Mouse (Mus musculus) Patski (cell line): ENCODE measurements at regions not wholly inside any gene's neighbourhood (a gene's known extent, or its start where the extent isn't known, plus 50 kb on each side); places are given as distances from the start of the nearest gene placed in this dataset.

Experiments used
- ATAC-seq: fragments of 100-300 bp; one replicate; pipeline ENCODE4 v1.8.0; 2021
- CTCF ChIA-PET: fragments of 350-600 bp; sonication (Branson Sonifier 250); formaldehyde crosslinking; loops from one replicate; lab custom pipeline; 2022; ENCODE audit warnings: inconsistent platforms; lab: Charles Lee
- POLR2A ChIA-PET: fragments of 350-600 bp; sonication (Branson Sonifier 250); formaldehyde crosslinking; loops from one replicate; lab custom pipeline; 2022; ENCODE audit warnings: antibody characterized with exemption, inconsistent platforms; lab: Charles Lee
- DNase-seq: peaks from one replicate; pipeline ENCODE4 v3.0.0-alpha.2; 2011; ENCODE audit warnings: low read depth, low spot score
- H3K27me3 ChIP-seq: fragments of 371-371 bp; one replicate; pipeline ENCODE4 v1.5.1; 2021
- CTCF ChIP-seq: fragments of 100-300 bp; IDR thresholded peaks from one replicate; pipeline ENCODE4 v1.5.1; 2021
- in situ Hi-C: fragments of 300-500 bp; cut with MboI; formaldehyde crosslinking; loops from 3 replicates; pipeline ENCODE4 v1.11.1; 2018; ENCODE audit warnings: low pct_unique_long_range_greater_than_20kb, mixed read lengths

DNA sequence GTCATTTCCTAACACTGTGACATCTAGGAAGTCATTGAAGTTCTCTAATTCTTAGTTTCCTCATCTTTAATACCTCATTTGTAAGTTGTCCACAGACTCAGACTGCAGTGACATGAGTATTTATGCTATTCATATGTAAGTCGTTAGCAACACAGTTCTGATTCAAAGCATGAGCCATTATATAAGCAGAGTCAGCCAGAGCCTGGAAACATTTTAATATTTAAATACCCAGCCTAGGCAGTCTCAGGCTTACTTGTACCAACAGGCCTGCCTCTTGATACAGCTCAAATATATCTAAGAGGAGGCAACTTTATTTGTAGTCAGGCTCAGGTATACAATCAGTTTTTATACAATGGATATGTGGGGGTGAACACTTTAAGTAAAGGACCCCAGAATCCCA is 534.8 kb upstream of the Gm26657 start:
- no peaks in the 10 kb centered on the region for H3K27me3 ChIP-seq
- DNase-seq = no peak
- ChIA-PET CTCF (no interaction called here), POLR2A (no interaction called here)
- ATAC-seq = no peak
- no peak for TF ChIP-seq CTCF
- in situ Hi-C loops = no loop called here

DNA sequence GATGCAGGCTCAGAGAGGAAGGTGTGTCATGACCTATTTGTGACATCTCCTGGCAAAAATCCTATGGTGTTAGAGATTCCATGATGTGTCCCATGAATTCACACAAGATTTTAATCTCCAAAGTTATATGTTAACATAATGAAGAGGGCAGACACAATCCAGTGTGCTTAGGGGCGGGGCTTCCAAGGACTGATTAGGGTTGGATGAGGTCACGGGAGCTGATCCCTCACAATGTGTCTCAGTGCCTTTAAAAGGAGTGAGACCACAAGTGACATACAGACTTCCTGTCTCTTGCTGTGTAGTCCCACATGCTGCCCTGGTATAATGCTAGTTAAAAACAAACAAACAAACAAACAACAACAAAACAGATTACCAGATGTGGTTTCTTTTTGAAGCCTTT is 546.5 kb upstream of the Gm26657 start:
- POLR2A ChIA-PET = no interaction called here
- TF ChIP-seq CTCF = no peak
- no peaks in the 10 kb centered on the region for H3K27me3 ChIP-seq
- DNase-seq (no peak), ATAC-seq (no peak)
- in situ Hi-C loops = no loop called here
- CTCF ChIA-PET = interaction anchor here (1.9 to 2.0 kb wide), 2 partner anchors 10 to 11 kb away, joined by 4 to 9 read pairs; no protein-coding TSS in a partner anchor

DNA sequence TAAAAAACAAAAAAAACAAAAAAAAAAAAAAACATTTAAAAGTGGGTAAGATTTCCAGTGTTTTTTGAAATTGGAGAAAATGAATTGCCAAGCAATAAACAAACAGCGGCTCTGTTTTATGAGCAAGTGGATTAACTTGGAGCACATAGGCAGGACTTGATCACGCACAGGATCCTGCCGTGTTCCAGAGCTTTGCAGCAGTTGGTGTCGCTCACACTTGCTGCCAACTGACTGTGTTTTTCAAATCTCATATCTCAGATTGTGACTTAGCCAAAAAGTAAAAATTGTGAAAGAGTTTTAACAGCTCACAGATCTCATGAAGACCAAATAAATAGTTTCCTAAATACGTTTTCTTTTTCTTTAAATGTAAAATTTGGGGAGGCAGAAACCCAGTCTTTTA is 547.4 kb upstream of the Gm26657 start:
- H3K27me3 ChIP-seq = no peaks in the 10 kb centered on the region
- ChIA-PET CTCF (interaction anchor here (2.0 kb wide), 1 partner anchor 10 kb away, joined by 9 read pairs; no protein-coding TSS in a partner anchor), POLR2A (no interaction called here)
- in situ Hi-C loops = no loop called here
- TF ChIP-seq CTCF = no peak
- no peak for DNase-seq
- no peak for ATAC-seq

DNA sequence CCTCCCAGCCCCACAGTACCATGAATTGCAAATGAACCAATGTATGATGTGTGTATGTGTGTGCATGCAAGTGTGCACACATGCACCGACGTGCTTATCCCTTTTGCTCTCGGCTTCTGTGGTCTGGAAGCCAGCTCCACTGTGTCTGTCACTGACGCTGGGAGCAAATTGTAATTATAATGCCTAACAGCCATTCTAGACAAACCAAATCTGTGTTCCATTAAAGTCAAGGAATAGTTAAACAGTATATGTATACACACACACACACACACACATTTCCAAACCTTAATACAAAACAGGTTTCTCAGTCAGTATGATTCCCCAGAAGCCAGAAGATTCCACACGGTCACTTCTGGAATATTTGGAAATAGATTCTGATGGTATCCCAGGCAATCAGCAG is 560.3 kb upstream of the Gm26657 start:
- CTCF ChIA-PET = interaction anchor here (1.0 kb wide), 1 partner anchor 9 kb away, joined by 3 read pairs; no protein-coding TSS in a partner anchor
- TF ChIP-seq CTCF = no peak
- DNase-seq (no peak), ATAC-seq (no peak)
- no peaks in the 10 kb centered on the region for H3K27me3 ChIP-seq
- in situ Hi-C loops = no loop called here
- POLR2A ChIA-PET = no interaction called here

DNA sequence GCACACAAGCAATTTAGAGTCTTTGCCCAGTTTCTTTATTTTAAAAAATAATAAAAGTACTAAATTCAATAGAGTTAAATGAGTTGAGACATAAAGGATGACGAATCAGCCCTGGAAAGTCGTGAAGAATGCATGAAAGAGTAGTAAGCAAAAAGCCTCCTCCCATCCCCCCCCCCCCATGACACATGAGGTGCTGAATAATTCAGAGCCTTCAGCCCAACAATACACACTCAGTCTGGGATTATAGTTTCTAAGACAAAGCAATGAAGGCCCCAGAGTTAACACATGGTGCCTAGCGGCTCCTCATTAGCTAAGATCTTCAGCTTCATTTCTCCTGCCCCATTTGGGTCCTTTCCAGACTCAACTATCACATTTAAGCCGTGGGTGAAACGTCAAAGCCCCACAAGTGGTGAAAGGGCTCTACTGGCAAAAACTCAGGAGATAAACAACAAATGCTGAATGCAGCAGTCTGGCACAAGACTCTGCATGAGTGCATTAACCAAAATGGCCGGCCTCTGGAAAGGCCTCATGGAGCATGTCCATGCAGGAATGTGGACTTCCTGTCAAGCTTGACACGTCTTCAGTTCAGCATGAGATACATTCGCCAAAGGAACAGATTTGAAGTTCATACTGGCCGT is 560.9 kb upstream of the Gm26657 start:
- POLR2A ChIA-PET = no interaction called here
- DNase-seq = no peak
- no peak for ATAC-seq
- CTCF ChIA-PET = interaction anchor here (1.0 kb wide), 1 partner anchor 9 kb away, joined by 3 read pairs; no protein-coding TSS in a partner anchor
- no peaks in the 10 kb centered on the region for H3K27me3 ChIP-seq
- in situ Hi-C loops = no loop called here
- no peak for TF ChIP-seq CTCF

DNA sequence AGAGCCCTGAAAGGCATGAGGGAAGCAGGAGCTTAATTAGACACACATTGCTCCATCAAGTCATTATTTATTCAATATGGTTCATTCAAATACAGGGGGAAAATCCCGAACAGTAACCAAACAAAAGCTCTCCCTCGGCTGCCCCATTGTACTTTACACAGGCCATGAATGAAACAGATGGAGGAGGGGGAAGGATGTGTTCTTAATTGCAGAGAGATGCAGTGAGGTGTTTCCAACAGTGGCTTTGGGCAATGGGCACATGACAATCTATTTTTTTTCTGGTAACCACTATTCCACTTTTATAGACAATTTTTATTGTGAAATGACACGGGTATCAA is 578.6 kb upstream of the Gm26657 start:
- no peak for ATAC-seq
- POLR2A ChIA-PET = no interaction called here
- DNase-seq = no peak
- no peaks in the 10 kb centered on the region for H3K27me3 ChIP-seq
- TF ChIP-seq CTCF = no peak
- CTCF ChIA-PET = no interaction called here
- in situ Hi-C loops = no loop called here

DNA sequence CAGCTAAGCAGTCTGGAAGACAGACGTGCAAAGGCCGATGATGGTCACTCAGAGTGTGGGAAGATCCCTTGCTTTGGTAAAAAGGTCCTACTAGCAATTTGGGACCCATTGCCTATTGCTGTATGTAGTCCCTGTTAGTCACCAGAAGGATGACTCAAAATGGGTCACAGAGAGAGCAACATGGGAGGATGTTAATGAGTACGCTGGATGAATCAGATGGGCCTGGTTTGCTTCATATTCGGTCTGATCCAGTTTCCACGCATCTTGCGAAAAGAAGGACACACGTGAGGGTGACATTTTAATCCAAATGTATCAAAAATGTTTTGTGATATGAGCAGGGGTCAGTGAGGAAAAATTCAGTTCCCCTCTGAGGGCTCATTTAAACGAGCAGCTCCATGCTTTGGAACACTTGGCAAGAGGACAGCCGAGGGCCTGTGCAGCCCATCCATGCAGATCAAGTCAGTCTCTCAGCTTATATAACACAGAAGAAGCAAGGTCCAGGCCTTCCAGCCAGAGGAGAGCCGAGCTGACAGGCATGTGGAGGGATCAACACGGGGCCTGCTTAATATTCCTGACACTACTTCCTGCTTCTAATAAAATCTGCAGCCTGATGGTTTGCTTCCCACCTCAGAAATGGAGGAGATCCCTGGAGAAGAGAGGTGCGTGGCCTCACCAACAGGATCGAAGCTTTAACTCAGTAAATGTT is 579.2 kb upstream of the Gm26657 start:
- DNase-seq (no peak), ATAC-seq (no peak)
- ChIA-PET CTCF (no interaction called here), POLR2A (no interaction called here)
- TF ChIP-seq CTCF = no peak
- in situ Hi-C loops = no loop called here
- no peaks in the 10 kb centered on the region for H3K27me3 ChIP-seq

DNA sequence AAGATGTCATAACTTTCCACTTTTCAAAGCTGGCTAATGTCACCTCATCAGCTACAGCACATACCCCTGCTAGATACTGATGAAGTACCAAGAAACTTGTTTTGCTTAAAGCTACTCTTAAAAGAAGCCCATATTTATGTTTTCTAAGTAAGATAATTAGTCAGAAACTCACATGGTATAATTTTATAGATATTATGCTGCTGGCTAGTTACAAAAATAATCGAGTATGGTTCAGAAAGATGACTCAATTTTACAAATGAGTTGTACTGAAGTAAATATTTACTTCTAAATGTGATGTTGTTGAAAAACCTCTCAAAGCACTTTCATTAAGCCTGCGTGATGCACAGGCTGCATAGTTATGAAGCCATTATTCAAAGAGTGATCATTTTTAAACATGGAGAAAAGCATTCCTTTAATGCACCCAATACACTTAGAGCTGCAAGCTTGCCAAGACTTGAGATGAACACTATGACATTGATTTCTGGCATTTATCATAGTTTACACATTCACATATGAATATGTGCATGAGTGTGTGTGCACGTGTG is 582.3 kb upstream of the Gm26657 start:
- CTCF ChIA-PET = no interaction called here
- ATAC-seq = no peak
- H3K27me3 ChIP-seq = no peaks in the 10 kb centered on the region
- no peak for TF ChIP-seq CTCF
- DNase-seq = no peak
- POLR2A ChIA-PET = no interaction called here
- in situ Hi-C loops = no loop called here

DNA sequence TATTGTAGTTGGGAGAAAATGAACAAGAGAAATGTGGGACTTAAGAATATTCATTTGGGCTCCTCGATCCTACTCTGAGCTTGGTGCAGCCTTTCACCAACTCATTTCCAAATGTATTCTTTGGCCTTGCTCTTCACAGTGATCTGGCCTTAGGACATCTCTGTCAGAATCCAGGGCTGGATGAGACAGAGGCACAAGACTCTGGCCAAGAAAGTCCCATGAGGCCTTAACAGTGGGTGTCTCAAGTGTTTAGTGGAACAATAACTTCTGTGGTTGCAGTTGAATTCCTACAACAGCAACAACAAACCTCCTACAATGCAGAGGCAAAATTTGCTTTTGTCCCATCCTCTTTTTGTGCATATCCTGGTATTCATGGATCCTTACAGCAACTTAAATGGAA is 589.2 kb upstream of the Gm26657 start:
- ChIA-PET CTCF (interaction anchor here (1.0 kb wide), 1 partner anchor 76 kb away, joined by 3 read pairs; no protein-coding TSS in a partner anchor), POLR2A (no interaction called here)
- no peak for ATAC-seq
- no peak for TF ChIP-seq CTCF
- no peaks in the 10 kb centered on the region for H3K27me3 ChIP-seq
- DNase-seq = peak; percentile 31
- in situ Hi-C loops = no loop called here

DNA sequence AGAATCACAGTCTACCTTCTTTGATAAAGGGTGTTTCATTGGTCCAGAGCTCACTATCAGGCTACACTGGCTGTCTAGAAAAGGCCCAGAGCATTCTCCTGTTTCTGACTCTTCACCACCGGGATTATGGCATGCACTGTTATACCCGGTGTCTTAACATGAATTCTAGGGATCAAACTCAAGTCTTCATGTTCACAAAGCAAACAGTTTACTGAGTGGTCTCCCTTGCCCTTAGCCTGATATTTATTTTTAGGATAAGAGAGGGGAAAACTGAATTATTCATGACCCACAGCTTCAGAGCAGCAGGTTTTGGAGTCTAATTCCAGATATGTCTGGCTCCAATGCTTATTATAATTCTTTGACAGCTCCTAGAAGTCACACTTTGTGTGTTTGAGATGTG is 596.0 kb upstream of the Gm26657 start:
- no peaks in the 10 kb centered on the region for H3K27me3 ChIP-seq
- CTCF ChIA-PET = no interaction called here
- DNase-seq (no peak), ATAC-seq (no peak)
- POLR2A ChIA-PET = no interaction called here
- no peak for TF ChIP-seq CTCF
- in situ Hi-C loops = no loop called here

DNA sequence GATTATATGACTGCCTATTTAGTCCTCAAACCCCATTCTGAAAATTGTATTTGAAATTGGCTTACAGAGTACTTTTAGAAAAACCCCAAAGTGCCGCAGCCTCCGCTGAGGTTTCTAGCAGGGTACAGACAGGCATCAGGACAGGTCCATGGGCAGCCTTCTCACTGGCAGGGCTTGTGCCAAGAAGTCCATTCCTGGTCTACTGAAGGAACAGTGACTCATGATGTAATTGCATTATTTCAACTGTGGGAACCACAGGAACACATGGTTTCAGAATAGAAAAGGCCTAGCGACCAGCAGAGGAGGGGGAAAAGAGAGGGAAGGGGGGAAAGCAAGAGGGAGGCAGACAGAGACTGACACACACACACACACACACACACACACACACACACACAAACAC is 603.0 kb upstream of the Gm26657 start:
- POLR2A ChIA-PET = no interaction called here
- CTCF ChIA-PET = no interaction called here

More for the DNA sequence above, 603.0 kb upstream of the Gm26657 start:
- no peaks in the 10 kb centered on the region for H3K27me3 ChIP-seq
- ATAC-seq (peak; percentile 54), DNase-seq (peak; percentile 56)
- in situ Hi-C loops = no loop called here
- TF ChIP-seq CTCF = no peak
